21 mouse cellular contexts compared by ENCODE assay signal in the genomic region with DNA sequence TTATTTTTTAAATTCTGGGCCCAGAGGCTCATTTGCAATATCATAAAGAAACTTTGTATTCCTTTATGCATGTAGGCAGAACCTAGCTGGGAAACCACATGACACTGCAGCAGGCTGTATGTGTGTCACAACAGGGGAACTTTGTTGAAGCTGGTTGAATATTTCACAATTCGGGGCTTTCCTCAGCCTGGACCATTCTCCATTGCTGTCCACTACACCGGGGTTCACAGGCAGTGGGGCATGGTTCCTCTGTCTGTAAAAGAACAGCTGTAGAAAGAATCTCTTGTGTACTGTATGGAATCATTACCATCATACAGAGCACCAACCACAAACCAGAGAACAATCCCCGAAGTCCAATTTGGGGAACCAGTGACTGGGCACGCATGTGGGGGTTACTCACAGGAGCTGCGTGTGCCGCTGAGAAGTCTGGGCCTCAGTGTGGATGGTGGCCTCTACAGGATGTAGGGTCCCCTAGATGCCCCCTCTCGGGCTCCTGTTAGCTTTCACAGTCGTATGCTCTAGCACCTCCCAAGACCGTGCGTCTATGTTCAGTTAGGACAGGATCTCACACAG. TPM values are rescaled to one million over a fixed set of nuclear protein-coding genes. Genes with fewer than 3 reads are reported as not detected.
DNase-seq lines count a peak whose midpoint lies in the region; ATAC-seq and TF ChIP-seq lines count a peak whose summit lies in the region.
"Had no signal": no experiment of that assay in that cellular context is flagged by ENCODE, and none has a peak within 500 bp of the region (broad histone marks: within the 10 kb centered on the region; RNA-seq: fewer than 3 reads in every experiment).

No protein-coding gene starts in this region.

- H3K27me3 ChIP-seq in liver, adult 2 months (ENCODE audit: control insufficient read depth, insufficient read depth, low read length), result no peaks in the 10 kb centered on the region
- no peaks in the 10 kb centered on the region for H3K27me3 ChIP-seq in liver, embryonic 12.5 days (replicated peaks)
- H3K27me3 ChIP-seq: embryonic facial prominence, embryonic 15.5 days; neural tube, embryonic 12.5 days had no signal

- no peak overlapping the region for H3K27ac ChIP-seq in liver, adult 2 months (replicated peaks; ENCODE audit: insufficient read depth, low read depth, low read length)
- H3K27ac ChIP-seq in liver, embryonic 12.5 days, result no peak overlapping the region
- H3K27ac ChIP-seq: embryonic facial prominence, embryonic 15.5 days; heart, adult 2 months; midbrain, embryonic 10.5 days; neural tube, embryonic 12.5 days had no signal

- no peak for TF ChIP-seq CTCF in liver, adult 2 months (IDR thresholded peaks at IDR 0.05; ENCODE audit: low read depth, low read length)

- intact Hi-C loops in heart, postnatal 25 days (cut with DNase I), result no loop called here

- WGBS in liver, adult 2 months, result 73% methylated on average over 10 of the region's 10 CpGs
- WGBS in liver, embryonic 12.5 days (ENCODE audit: insufficient replicate concordance), result 78% methylated on average over 10 of the region's 10 CpGs

- no peaks in the 10 kb centered on the region for H3K36me3 ChIP-seq in liver, adult 2 months (ENCODE audit: control insufficient read depth, insufficient read depth, low read length)
- peaks cover 11% of the 10 kb centered on the region; the same call in 1 of the 2 replicates for H3K36me3 ChIP-seq in liver, embryonic 12.5 days
- H3K36me3 ChIP-seq: embryonic facial prominence, embryonic 15.5 days; midbrain, embryonic 10.5 days; neural tube, embryonic 12.5 days had no signal

- DNase-seq in liver, adult 2 months (ENCODE audit: extremely low read depth, low read depth, low spot score), result peak; percentile 23
- DNase-seq in spleen, postnatal 36 days (ENCODE audit: low spot score in 2 of 2), result peak; percentile 34 to 59
- no peak for DNase-seq in spleen, postnatal 4 days (ENCODE audit: low spot score in 2 of 2)
- DNase-seq in heart, postnatal 25 days (ENCODE audit: low spot score), result no peak
- DNase-seq in cerebellum, adult 9-10 months, result no peak
- DNase-seq in kidney, adult 11 months, result no peak
- DNase-seq: adrenal gland, adult 2 months; cerebellum, postnatal 25 days; gastrocnemius, postnatal 10 days; heart, adult 2 months; heart, postnatal 4 days; lung, embryonic 14.5 days; right cerebral cortex, adult 18-20 months; thymus, adult 2 months had no signal

- H3K4me2 ChIP-seq in liver, embryonic 12.5 days, result no peak overlapping the region
- H3K4me2 ChIP-seq: embryonic facial prominence, embryonic 15.5 days; lung, embryonic 14.5 days; neural tube, embryonic 12.5 days had no signal

- no peak for TF ChIP-seq POLR2A in liver, adult 2 months (IDR thresholded peaks at IDR 0.05; ENCODE audit: extremely low read depth, insufficient read depth, low read length)

- no peak overlapping the region for H3K4me3 ChIP-seq in liver, adult 2 months (ENCODE audit: insufficient read depth, low read depth, low read length)
- H3K4me3 ChIP-seq in liver, embryonic 12.5 days, result no peak overlapping the region
- H3K4me3 ChIP-seq: embryonic facial prominence, embryonic 15.5 days; heart, adult 2 months; midbrain, embryonic 10.5 days; neural tube, embryonic 12.5 days had no signal

- no peaks in the 10 kb centered on the region for H3K4me1 ChIP-seq in liver, adult 2 months (ENCODE audit: control insufficient read depth, insufficient read depth, low read length)
- no peaks in the 10 kb centered on the region for H3K4me1 ChIP-seq in liver, embryonic 12.5 days
- H3K4me1 ChIP-seq: embryonic facial prominence, embryonic 15.5 days; midbrain, embryonic 10.5 days; neural tube, embryonic 12.5 days had no signal

- H3K9me3 ChIP-seq in liver, embryonic 12.5 days (replicated peaks), result no peaks in the 10 kb centered on the region
- H3K9me3 ChIP-seq: embryonic facial prominence, embryonic 15.5 days; midbrain, embryonic 10.5 days; neural tube, embryonic 12.5 days had no signal

- no peaks in the 10 kb centered on the region for H3K79me2 ChIP-seq in liver, adult 2 months (ENCODE audit: control insufficient read depth, insufficient read depth, low read length)

- ATAC-seq in liver, embryonic 12.5 days, result no peak
- ATAC-seq in megakaryocyte, adult 5-6 weeks (ENCODE audit: poor library complexity, severe bottlenecking), result peak; percentile 99
- ATAC-seq: hindbrain, embryonic 16.5 days; intestine, postnatal 0 days had no signal

- H3K9ac ChIP-seq in liver, adult 2 months (ENCODE audit: low read depth, low read length), result no peak overlapping the region
- no peak overlapping the region for H3K9ac ChIP-seq in liver, embryonic 12.5 days
- H3K9ac ChIP-seq: embryonic facial prominence, embryonic 15.5 days; lung, embryonic 14.5 days; neural tube, embryonic 12.5 days had no signal

RNA-seq across cellular contexts. Expression of gene Syk, which starts 53.3 kb away (rescaled TPM):
- total RNA-seq in liver, adult 2 months (2014; rRNA removed), result 3.0 and 4.2 TPM in 2 replicates
- 0.96 and 1.9 TPM in 2 replicates for polyA plus RNA-seq in liver, adult 2 months (2012; rRNA removed)
- 8.5 and 9.8 TPM in 2 replicates for polyA plus RNA-seq in liver, embryonic 12.5 days (2016; fragmentation: Nextera tagmentation; extraction: Ambion mirVana)
- 87.8 and 90.2 TPM in 2 replicates for total RNA-seq in megakaryocyte, adult 5-6 weeks (2015)
- total RNA-seq in megakaryocyte, adult 5-6 weeks (2017), result 157 and 178 TPM in 2 replicates
- 10 to 100 TPM; 16.3 to 18.6 TPM for total RNA-seq in heart, postnatal 25 days (2021)

Comparison
In these comparisons a context has a peak if more than half of its experiments do, and no peak if none do; other contexts are left out.
1. DNase-seq: peak in liver, adult 2 months (single experiment) and spleen, postnatal 36 days (2 of 2); none in spleen, postnatal 4 days (0 of 2), heart, postnatal 25 days (single experiment), cerebellum, adult 9-10 months (single experiment) and kidney, adult 11 months (single experiment).
2. RNA of gene Syk, which starts 53.3 kb away (total RNA-seq): 87.8 to 178 TPM in megakaryocyte, adult 5-6 weeks; 16.3 to 18.6 TPM in heart, postnatal 25 days and 3.0 to 4.2 TPM in liver, adult 2 months; every median in the first group is over 4 times any median in the second.